Mouse (Mus musculus) effector memory CD4-positive, alpha-beta T cell, adult 5 months (primary cell): Measurements from ENCODE around the gene Ldb2. TPM values are rescaled to one million over a fixed set of nuclear protein-coding genes. Genes with fewer than 3 reads are reported as not detected.

ENCODE experiments used
- polyA plus RNA-seq: library from polyadenylated mRNA; unstranded; fragments of 100-300 nt; shearing (Covaris generic); gene quantifications from one replicate; pipeline ENCODE4 v1.2.1, GENCODE M21; 2017

Gene Ldb2
- polyA plus RNA-seq, result not detected

GRCm38 (mm10) chr5:44799053-44799860, at the start of gene Ldb2:
TSS of gene Ldb2 (minus strand) at chr5:44799680.

